Mouse (Mus musculus) myocyte (in vitro differentiated cells): Measurements from ENCODE around the gene Ctf2. TPM values are rescaled to one million over a fixed set of nuclear protein-coding genes. Genes with fewer than 3 reads are reported as not detected.

ENCODE experiments used
- H3K27me3 ChIP-seq: one replicate; pipeline ENCODE4 v1.6.1; 2011; ENCODE audit not compliant: control insufficient read depth, insufficient read depth, insufficient read length
- H3K36me3 ChIP-seq: one replicate; pipeline ENCODE4 v1.6.1; 2011; ENCODE audit not compliant: control insufficient read depth, insufficient read depth
- H3K4me2 ChIP-seq: one replicate; pipeline ENCODE4 v1.6.1; 2011; ENCODE audit warnings: low read depth, control low read depth
- H3K4me3 ChIP-seq: one replicate; pipeline ENCODE4 v1.5.1; 2011; ENCODE audit warnings: mild to moderate bottlenecking, control low read depth, moderate library complexity
- H3K79me2 ChIP-seq: one replicate; pipeline ENCODE4 v1.6.1; 2011; ENCODE audit not compliant: control insufficient read depth, insufficient read depth
- H3ac ChIP-seq: one replicate; pipeline ENCODE4 v1.6.1; 2011; ENCODE audit not compliant: control insufficient read depth, insufficient read length
- CEBPB ChIP-seq: IDR thresholded peaks from 2 replicates; pipeline ENCODE4 v1.6.1; 2011; ENCODE audit warnings: mild to moderate bottlenecking, moderate library complexity; ENCODE audit not compliant: poor library complexity, insufficient read depth, severe bottlenecking
- E2F4 ChIP-seq: IDR thresholded peaks from one replicate; pipeline ENCODE4 v1.6.1; 2011; ENCODE audit warnings: mild to moderate bottlenecking, control low read depth, moderate library complexity; ENCODE audit not compliant: insufficient read depth
- MAX ChIP-seq: IDR thresholded peaks from one replicate; pipeline ENCODE4 v1.6.1; 2011; ENCODE audit warnings: low read depth, mild to moderate bottlenecking, control low read depth
- MYOD1 ChIP-seq, 3 experiments: IDR thresholded peaks; one replicate each; pipeline ENCODE4 v1.6.1; 2011; ENCODE audit warnings: control low read depth in 2 of 3, low read depth in 2 of 3, mild to moderate bottlenecking in 2 of 3, moderate library complexity in 1 of 3; ENCODE audit not compliant: insufficient read length in 2 of 3, control insufficient read depth in 1 of 3
- MYOG ChIP-seq, 3 experiments: IDR thresholded peaks; one replicate each; pipeline ENCODE4 v1.6.1; 2011; ENCODE audit warnings: control low read depth in 2 of 3, low read depth in 2 of 3, mild to moderate bottlenecking in 2 of 3; ENCODE audit not compliant: insufficient read length in 2 of 3, control insufficient read depth in 1 of 3, insufficient read depth in 1 of 3
- POLR2A ChIP-seq: IDR thresholded peaks from one replicate; pipeline ENCODE4 v1.6.1; 2011; ENCODE audit warnings: low read depth, mild to moderate bottlenecking, control low read depth, moderate library complexity; ENCODE audit not compliant: insufficient read length
- POLR2AphosphoS2 ChIP-seq: IDR thresholded peaks from one replicate; pipeline ENCODE4 v1.6.1; 2011; ENCODE audit warnings: low read depth, control low read depth; ENCODE audit not compliant: insufficient read length
- REST ChIP-seq: IDR thresholded peaks from one replicate; pipeline ENCODE4 v1.6.1; 2011; ENCODE audit warnings: mild to moderate bottlenecking, control low read depth, moderate library complexity; ENCODE audit not compliant: insufficient read depth, insufficient read length
- SRF ChIP-seq: IDR thresholded peaks from one replicate; pipeline ENCODE4 v1.6.1; 2011; ENCODE audit warnings: low read depth; ENCODE audit not compliant: control insufficient read depth, insufficient read length
- TCF12 ChIP-seq: IDR thresholded peaks from one replicate; pipeline ENCODE4 v1.6.1; 2011; ENCODE audit warnings: mild to moderate bottlenecking, control low read depth; ENCODE audit not compliant: poor library complexity, insufficient read depth, severe bottlenecking
- TCF3 ChIP-seq: IDR thresholded peaks from one replicate; pipeline ENCODE4 v1.6.1; 2011; ENCODE audit warnings: low read depth, control low read depth; ENCODE audit not compliant: insufficient read length
- USF1 ChIP-seq: IDR thresholded peaks from one replicate; pipeline ENCODE4 v1.6.1; 2011; ENCODE audit warnings: low read depth, mild to moderate bottlenecking, control low read depth, moderate library complexity
- polyA plus RNA-seq: library from polyadenylated mRNA; unstranded; fragments of >200 nt; fragmentation: generic; extraction: Trizol; gene quantifications from one replicate; pipeline ENCODE4 v1.2.1, GENCODE M21; 2012; ENCODE audit warnings: missing spikeins

The Ctf2 gene
- polyA plus RNA-seq, 1 experiment, result 0.14 TPM

DNA sequence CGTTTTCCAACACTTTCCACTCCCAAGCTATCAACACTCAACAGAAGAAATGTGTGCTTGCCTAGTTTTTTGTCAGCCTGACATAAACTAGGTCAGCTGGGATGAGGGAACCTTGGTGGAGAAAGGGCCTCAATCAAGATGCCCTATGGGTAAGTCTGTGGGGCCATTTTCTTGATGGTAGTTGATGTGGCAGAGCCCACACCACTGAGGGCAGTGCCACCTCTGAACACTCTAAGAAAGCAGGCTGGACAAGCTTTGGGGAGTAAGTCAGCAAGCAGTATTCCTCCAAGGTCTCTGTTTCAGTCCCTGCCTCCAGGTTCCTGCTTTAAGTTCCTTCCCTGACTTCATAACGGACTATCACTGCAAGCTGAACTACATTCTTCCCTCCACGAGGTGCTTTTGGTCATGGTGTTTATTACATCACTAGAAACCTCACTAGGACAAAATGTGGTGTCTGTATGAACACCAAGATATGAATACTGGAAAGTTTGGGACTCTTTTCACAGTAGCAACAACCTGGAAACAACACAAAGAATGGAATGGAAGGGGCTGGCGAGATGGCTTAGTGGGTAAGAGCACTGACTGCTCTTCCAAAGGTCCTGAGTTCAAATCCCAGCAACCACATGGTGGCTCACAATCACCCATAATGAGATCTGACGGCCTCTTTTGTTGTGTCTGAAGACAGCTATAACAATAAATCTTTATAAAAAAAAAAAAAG is 22.5 kb downstream of the Ctf2 start:
- peaks cover 17% of the 10 kb centered on the region for H3K79me2 ChIP-seq
- no peak for TF ChIP-seq MAX
- no peak for TF ChIP-seq MYOG (IDR thresholded peaks at IDR 0.05; ENCODE audit: control insufficient read depth in 1 of 3, insufficient read depth in 1 of 3, insufficient read length in 2 of 3, low read depth in 2 of 3)
- no peak for TF ChIP-seq REST
- no peak for TF ChIP-seq TCF12
- no peak for TF ChIP-seq POLR2AphosphoS2
- no peak for TF ChIP-seq SRF
- TF ChIP-seq POLR2A, result no peak
- H3K4me2 ChIP-seq, result peak overlapping the region; percentile 82
- no peaks in the 10 kb centered on the region for H3K27me3 ChIP-seq
- H3ac ChIP-seq, result no peak overlapping the region
- H3K36me3 ChIP-seq, result peaks cover 1% of the 10 kb centered on the region
- peak overlapping the region; percentile 35 for H3K4me3 ChIP-seq

DNA sequence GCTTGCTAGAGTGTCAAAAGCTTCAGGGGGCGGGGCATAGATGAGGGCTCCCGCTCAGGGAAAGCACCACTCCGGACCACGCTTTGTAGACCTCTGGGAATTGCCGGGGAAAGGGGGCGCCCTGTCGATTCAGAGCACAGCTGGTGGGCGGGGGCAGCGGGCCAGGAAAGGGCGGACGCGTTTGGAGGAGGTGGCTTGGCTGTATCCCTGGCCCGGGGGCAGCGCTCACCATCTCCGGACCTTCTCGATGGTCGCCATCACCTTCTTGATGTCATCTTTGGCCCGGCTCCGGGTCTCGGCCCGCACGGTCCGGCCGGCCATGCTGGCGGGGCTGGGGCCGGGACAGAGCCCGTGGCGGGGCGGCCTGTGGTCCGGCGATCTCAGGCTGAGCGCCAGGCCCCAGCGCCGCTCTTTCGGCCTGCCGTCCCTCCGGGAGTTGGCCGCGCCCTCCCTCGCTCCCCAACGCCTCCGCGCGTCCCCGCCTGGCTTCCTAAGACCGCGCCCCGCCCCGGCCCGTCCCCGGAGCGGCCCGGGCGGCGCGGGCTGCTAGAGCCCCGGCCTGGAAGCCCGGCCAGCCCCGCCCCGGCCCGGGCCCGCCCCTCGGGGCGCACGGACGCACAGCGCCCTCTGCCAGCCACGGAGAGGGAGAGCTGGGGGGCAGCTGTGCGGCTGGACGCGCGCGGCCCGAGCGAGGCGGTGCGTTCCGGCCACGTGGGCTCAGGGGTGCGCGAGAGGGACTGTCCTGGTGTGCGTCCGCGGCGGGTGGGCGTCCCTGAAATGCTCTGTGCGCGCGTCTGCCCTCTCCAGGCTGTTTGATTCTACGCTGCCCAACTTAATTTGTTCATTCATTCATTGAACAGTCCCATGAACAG is 23.5 kb downstream of the Ctf2 start, which contains the start of gene Bcl7c:
Bcl7c (minus strand) TSS at position 727 of the 872 bp plus-strand sequence.
- H3K79me2 ChIP-seq, result peaks cover 17% of the 10 kb centered on the region
- H3K36me3 ChIP-seq, result peaks cover 6% of the 10 kb centered on the region
- peak within 1 kb of the TSS; percentile 35 for H3K4me3 ChIP-seq
- peak within 1 kb of the TSS; percentile 87 for H3K4me2 ChIP-seq
- TF ChIP-seq POLR2A (peak; percentile 81), E2F4 (no peak), MYOD1 (IDR thresholded peaks at IDR 0.05; ENCODE audit: control insufficient read depth in 1 of 3, insufficient read length in 2 of 3, low read depth in 2 of 3) (peak in 2 of 3 experiments; percentile 73 to 87), MAX (no peak), TCF3 (peak; percentile 48), POLR2AphosphoS2 (peak; percentile 75), MYOG (IDR thresholded peaks at IDR 0.05; ENCODE audit: control insufficient read depth in 1 of 3, insufficient read depth in 1 of 3, insufficient read length in 2 of 3, low read depth in 2 of 3) (peak in 2 of 3 experiments; percentile 86 to 91), USF1 (peak; percentile 47), TCF12 (no peak), CEBPB (no peak), REST (no peak), SRF (no peak)
- peak within 1 kb of the TSS; percentile 52 for H3ac ChIP-seq
- H3K27me3 ChIP-seq, result no peaks in the 10 kb centered on the region

DNA sequence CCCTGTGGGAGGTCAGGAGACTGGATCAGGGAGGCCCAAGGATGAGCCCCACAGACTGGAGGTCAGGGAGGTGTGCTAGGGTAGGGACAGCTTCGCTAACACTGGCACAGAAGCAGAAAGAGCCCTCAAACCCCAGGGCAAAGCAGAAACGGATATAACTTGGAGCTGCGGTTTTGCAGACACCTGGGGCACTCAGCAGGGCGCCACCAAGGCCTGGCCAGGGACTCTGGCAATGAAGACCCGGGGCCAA is 24.1 kb downstream of the Ctf2 start:
- peak overlapping the region; percentile 52 for H3ac ChIP-seq
- H3K4me2 ChIP-seq, result peak overlapping the region; percentile 87
- no peaks in the 10 kb centered on the region for H3K27me3 ChIP-seq
- no peak for TF ChIP-seq USF1
- no peak for TF ChIP-seq MAX
- TF ChIP-seq POLR2AphosphoS2, result no peak
- TF ChIP-seq POLR2A, result no peak
- TF ChIP-seq TCF3, result no peak
- no peak for TF ChIP-seq MYOD1 (IDR thresholded peaks at IDR 0.05; ENCODE audit: control insufficient read depth in 1 of 3, insufficient read length in 2 of 3, low read depth in 2 of 3)
- TF ChIP-seq TCF12, result no peak
- no peak for TF ChIP-seq REST
- TF ChIP-seq SRF, result no peak
- no peak for TF ChIP-seq CEBPB
- TF ChIP-seq E2F4, result no peak
- no peak for TF ChIP-seq MYOG (IDR thresholded peaks at IDR 0.05; ENCODE audit: control insufficient read depth in 1 of 3, insufficient read depth in 1 of 3, insufficient read length in 2 of 3, low read depth in 2 of 3)
- peaks cover 6% of the 10 kb centered on the region for H3K36me3 ChIP-seq
- peak overlapping the region; percentile 35 for H3K4me3 ChIP-seq
- peaks cover 17% of the 10 kb centered on the region for H3K79me2 ChIP-seq

DNA sequence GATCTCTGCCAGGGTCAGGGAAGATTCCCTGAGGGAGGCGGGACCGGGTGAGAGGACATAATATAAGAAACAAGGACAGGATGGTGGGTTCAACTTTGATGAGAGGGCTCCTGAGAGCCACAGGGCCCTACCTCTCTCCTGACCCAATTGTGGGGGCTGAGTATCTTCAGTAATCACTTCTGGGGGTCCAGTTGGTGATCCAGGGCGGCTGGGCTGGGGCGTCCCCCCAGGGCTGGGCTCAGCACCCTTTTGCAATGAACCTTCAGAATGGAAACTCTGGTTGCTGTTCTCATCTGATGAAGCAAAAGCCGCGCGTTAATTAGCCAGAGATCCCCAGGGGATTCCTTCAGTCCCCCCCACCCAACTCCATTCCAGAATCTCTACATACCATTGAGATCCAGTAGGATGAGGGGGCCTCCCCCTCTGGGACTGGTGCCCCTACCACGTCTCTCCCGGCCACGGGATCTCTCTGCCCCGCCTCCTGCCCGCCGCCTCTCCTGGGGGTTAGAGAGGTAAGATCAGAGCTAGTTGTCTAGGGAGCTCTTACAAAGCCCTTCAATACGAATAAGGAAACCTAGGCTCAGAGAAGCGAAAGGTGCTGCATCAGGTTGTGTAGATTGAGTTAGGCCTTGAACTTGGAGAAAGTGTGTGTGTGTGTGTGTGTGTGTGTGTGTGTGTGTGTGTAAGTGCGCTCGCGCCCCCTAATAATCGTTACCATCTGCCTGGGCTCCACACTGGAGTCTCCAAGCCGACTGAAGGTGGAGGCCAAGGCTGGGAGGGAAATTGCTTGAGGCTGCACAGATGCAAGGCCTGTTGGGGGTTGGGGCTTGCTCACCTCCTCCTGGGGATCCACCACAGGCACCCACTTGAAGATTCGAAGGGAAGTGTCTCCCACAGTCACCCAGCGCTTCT is 24.7 kb downstream of the Ctf2 start:
- peak overlapping the region; percentile 52 for H3ac ChIP-seq
- H3K27me3 ChIP-seq, result no peaks in the 10 kb centered on the region
- peak overlapping the region; percentile 87 for H3K4me2 ChIP-seq
- peaks cover 7% of the 10 kb centered on the region for H3K36me3 ChIP-seq
- peaks cover 17% of the 10 kb centered on the region for H3K79me2 ChIP-seq
- TF ChIP-seq MAX (no peak), CEBPB (no peak), E2F4 (no peak), MYOG (IDR thresholded peaks at IDR 0.05; ENCODE audit: control insufficient read depth in 1 of 3, insufficient read depth in 1 of 3, insufficient read length in 2 of 3, low read depth in 2 of 3) (no peak), MYOD1 (IDR thresholded peaks at IDR 0.05; ENCODE audit: control insufficient read depth in 1 of 3, insufficient read length in 2 of 3, low read depth in 2 of 3) (no peak)
- peak overlapping the region; percentile 35 for H3K4me3 ChIP-seq
